Mouse (Mus musculus) left cerebral cortex, postnatal 36 days (tissue): ENCODE data around the gene Capn2. TPM values are rescaled to one million over a fixed set of nuclear protein-coding genes. Genes with fewer than 3 reads are reported as not detected.
A peak's percentile ranks its signal among the peaks of the same experiment; 100 is the strongest.

Experiments
- DNase-seq, 2 experiments: peaks; one replicate each; pipeline ENCODE4 v3.0.0; 2021 to 2022; ENCODE audit warnings: low spot score in 2 of 2, mixed read lengths in 1 of 2
- intact Hi-C: fragments of 180-260 bp; cut with DNase I; formaldehyde crosslinking; loops from one replicate; pipeline ENCODE4 v1.15.1; 2025
- total RNA-seq, 2 experiments: library from RNA; stranded (reverse); gene quantifications; 2 replicates each; pipeline ENCODE4 v1.2.3; 2021

Gene Capn2
- total RNA-seq, 2 experiments from 2014 or later, result 59.1 to 63.6 TPM

DNA sequence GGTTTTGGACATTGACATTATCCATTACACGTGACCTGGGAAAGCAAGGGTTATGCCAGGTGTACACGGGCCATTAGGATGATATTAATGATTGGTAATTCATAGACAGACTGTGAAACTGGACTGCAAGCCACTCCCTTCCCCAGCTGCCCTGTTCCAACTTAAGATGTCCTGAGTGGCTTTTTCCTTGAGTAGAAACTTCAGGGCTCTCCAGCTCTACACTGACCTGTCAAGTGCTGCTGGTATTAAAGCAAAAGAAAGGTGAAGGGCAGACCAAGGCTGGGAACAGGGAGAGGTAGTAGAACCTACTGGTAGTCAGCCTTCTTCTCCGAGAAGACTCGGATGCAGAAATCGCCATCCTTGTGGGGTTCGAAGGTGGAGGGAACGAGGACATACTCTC is 36.3 kb downstream of the Capn2 start:
- DNase-seq, result no peak
- intact Hi-C loops, result no loop called here

DNA sequence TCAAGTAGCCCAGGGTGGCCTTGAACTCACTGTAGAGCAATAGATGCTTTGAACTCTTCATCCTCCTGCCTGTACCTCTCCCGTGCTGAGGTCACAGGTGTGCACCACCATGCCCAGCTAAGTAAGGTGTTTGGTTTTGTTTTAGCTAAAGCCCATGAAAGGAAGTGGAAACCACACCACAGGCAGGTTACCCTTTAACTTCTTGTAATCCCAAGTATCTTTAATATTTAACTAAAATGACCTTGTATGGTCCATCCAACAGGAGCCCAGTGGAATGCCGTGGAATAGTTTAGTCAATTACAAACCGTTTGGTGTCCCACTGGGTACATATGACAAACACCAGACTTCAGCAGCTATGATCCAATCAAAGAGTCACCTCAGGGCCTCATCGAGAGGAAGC is 38.5 kb downstream of the Capn2 start:
- intact Hi-C loops, result no loop called here
- DNase-seq, result no peak

DNA sequence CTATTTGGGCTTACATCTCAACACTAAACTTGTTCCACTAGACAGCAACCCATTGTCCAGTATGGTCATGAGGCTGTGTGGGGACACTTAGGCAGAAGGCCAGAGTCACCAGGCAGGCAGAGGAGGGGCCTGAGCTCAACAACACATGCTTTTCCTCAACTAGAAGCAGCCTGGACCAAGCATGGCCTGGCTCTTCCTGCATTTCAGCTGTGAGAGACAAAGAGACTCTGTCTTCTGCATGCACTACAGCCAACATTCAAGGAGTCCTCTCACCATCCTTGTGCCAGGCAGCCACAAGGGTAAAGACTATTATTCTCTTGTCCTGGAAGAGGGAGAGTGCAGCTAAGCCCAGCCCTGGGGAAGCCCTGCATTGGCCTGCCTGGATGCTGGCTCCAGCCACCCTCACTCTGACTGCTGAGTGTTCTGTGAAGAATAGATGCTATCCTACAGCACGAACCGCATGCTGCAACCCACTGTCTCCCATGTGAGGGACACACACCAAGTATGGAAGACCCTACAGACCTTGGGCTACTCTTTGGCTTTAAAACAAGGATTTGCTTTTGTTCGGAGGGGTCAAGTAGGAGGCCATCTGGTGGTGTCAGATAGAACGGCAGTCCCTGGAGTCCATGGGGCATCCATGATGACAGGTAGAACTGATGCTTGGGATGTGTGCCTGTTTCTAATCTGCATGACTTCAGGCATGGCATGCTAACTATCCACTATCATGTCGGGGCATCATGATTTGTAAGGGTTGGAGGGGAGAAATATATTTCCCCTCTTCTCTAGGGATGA is 42.2 kb downstream of the Capn2 start:
- DNase-seq, result no peak
- intact Hi-C loops, result no loop called here

DNA sequence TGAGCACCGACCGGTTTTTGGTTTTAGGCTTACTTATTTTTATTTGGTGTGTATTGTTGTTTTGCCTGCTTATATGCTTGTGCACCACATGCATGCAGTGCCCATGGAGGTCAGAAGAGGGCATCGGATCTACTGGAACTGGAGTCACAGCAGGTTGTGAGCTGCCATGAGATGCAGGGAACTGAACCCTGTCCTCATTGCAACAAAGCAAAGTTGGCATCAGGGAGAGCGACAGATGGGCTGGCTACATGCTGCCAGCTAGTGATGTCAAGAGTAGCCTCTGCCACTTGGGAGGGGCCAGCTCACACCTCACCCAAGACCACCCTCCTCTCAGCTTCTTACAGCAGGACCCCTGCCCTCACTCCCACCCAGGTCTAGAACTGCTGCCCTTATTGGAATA is 51.4 kb downstream of the Capn2 start:
- intact Hi-C loops, result no loop called here
- DNase-seq, result no peak

DNA sequence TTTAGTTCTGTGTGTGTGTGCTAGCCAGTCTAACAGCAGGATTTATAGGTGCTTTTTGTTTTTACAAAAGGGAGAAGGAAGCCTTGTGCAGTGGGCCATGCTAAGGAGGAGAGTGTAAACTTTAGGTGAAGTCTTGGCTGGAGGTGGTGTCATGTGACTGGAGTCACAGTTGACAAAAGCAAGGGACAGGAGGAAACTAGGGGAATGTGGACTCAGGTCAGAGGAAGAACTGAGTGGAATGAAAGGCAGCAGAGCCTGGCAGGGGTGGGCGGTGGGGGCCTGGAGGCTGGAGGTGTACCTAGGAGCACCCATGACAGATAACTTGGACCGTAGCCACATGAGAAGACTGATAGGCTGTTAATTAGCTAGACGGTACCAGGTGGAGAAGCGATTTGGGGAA is 52.1 kb downstream of the Capn2 start:
- intact Hi-C loops, result no loop called here
- no peak for DNase-seq

DNA sequence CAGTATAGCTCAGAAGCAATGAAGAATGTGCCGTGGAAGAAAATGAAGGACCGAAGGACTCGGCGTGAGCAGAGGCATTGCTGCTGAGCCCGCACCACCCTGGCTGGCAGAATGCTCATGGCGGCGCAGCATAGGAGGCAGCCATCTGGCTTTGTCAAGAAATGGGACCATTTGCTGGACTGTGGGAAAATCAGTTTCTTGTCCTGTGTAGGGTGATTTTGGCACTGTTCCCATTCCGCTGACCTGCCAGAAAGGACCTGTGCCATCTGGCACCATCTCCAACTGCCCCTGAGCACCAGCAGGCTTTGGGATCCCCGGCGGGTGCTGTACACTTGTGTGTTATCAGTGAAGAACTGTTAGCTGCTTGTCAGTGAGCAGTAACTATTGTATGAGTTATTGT is 55.6 kb downstream of the Capn2 start:
- DNase-seq, result no peak
- intact Hi-C loops, result loop anchor here (5.0 kb wide), 1 partner anchor 55 kb away; the partner anchor contains the start of gene Trp53bp2

DNA sequence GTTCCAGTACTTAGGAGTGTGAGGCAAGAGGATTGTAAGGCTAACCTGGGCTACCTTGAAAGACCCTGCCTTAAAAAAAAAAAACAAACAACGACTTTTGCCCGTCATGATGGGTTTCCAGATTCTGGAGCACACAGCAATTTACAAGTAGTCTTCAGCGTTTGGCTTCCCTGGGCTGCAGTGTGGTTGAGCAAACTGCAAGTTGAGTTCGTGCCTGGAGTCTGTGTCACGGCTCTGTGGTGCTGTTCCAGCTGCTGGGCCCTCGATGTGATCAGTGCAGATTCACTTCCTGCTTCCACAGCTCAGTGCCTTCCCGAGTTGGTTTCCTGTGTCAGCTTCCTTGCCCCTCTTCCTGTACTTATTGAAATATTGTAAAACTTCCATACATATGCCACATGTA is 56.1 kb downstream of the Capn2 start:
- intact Hi-C loops, result loop anchor here (5.0 kb wide), 1 partner anchor 54 kb away; the partner anchor contains the start of gene Trp53bp2
- no peak for DNase-seq

DNA sequence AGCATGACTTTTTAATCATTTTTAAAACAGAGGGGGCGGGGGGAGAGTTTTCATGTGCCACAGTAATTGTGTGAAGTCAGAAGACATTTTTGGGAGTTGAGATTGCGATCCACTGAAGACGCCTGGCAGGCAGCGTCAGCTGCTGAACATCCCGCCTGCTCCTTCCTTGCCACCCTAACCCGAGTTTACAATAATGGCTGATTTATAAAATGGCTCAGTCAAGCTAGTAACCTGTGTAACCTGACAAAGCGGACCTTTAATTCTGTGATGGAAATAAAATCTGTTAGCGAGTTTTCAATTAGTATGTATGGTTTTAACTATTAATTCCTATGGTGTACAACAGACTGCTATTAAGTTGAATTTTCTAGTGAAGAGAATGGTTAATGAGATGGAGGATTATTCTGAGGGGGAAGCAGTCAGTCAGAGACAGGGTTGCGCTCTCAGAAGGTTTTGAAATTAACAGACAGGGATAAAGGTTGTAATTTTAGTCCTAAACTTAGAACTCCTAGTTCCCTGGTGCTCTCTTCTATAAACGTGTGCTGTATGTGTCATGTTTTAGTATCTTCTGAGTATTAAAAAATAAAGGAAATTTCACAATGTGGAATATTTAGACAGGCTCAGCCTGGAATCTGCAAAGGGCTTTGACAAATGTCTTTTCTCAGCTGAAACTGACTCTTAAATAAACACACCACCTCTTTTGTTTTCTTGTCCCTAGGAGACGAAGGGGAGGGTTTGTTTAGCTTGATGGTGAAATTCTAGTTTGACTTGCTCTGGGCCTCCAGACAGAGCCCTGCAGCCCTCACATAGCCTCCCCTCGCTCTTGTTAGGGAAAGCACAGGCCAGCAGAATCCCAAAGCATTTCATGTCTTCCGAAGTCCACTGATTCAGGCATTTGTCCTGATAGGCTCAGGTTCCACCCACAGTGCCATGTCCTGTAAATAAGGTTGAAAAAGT is 56.8 kb downstream of the Capn2 start:
- no peak for DNase-seq
- intact Hi-C loops, result loop anchor here (5.0 kb wide), 1 partner anchor 53 kb away; the partner anchor contains the start of gene Trp53bp2

DNA sequence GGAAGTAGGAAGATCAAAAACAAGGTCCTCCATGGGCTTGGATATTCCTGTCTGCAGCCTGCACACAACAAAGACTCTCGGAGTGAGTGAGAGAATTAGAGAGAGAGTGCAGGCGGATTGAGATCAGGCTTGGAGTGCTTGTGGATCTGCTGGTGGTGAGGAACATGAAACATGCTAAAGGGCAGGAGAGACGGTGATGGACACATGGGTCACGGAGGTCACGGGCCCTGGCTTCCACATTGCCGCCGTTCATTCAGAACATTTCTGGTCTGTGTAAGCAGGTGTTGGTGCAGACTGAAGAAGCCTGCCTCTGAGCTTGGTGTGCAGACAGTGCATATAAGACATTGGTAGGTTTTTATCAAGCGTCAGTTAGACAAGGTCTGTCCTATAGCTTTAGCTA is 58.0 kb downstream of the Capn2 start:
- no peak for DNase-seq

DNA sequence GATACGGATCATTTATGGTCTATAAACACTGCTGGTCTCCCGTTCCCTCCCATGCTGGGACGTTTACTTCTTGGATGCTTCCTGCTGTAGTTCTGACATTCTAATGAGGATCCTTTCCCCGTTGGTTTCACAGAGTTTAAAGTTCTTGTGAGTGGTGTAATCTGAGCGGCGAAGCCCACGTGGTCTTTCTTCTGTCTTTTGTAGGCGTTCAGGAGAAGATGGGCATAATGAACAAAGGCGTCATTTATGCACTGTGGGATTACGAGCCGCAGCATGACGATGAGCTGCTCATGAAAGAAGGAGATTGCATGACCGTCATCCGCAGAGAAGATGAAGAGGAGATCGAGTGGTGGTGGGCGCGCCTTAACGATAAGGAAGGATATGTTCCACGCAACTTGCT is 58.9 kb downstream of the Capn2 start:
- intact Hi-C loops, result no loop called here

More for the DNA sequence above, 58.0 kb downstream of the Capn2 start:
- intact Hi-C loops, result no loop called here

DNA sequence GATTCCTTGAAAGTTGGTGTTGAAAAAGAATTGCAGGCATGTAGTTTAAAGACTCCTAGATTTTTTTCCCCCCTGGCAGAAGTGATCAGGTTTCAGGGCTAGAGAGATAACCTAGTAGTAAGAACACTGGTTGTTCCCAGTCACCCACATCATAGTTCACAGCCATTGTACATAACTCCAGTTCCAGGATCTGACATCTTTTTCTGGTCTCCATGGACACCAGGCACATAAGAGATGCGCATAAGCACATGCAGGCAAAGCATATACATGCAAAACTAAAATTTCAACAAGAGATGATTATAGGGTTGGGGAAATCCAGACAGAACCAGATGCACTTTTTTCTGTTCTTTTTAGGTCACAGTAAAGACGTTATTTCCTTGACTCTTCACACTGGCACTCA is 62.3 kb downstream of the Capn2 start:
- DNase-seq, result no peak
- intact Hi-C loops, result no loop called here

More for the DNA sequence above, 58.9 kb downstream of the Capn2 start:
- DNase-seq, result no peak

DNA sequence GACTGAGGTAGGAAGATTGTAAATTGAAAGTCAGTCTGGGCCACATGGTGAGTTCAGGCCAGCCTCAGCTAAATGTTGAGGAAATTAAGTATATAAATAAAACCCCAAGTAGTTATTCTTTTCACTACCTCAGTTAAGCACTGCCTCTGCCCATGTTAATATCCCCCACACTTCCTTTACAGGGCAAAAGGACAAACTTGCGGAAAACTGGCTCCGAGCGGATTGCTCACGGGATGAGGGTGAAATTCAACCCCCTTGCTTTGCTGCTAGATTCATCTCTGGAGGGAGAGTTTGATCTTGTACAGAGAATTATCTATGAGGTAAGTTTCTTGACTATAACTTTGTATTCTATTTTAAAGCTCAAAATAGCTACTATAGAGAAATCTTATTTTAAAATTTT is 64.9 kb downstream of the Capn2 start:
- intact Hi-C loops, result no loop called here
- DNase-seq, result no peak

DNA sequence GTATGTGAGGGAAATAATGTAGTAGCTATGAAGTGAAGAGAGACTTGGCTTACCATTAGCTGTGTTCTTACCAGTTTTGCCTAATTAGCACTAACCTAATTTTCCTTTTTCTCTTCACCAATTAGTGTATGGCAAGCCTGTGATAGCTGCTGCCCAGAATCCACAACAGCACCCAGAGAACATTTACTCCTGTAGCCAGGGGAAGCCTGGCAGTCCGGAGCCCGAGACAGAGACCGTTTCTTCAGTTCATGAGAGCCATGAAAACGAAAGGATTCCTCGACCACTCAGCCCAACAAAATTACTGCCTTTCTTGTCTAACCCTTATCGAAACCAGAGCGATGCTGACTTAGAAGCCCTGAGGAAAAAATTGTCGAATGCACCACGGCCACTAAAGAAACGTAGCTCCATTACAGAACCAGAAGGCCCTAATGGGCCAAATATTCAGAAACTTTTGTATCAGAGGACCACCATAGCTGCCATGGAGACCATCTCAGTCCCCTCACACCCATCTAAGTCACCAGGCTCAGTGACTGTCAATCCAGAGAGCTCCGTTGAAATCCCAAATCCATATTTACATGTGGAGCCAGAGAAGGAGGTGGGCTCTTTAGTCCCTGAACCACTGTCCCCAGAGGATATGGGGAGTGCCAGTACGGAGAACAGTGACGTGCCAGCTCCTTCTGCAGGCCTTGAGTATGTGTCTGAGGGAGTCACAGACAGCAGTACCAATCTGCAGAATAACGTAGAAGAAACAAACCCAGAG is 69.0 kb downstream of the Capn2 start:
- no peak for DNase-seq
- intact Hi-C loops, result no loop called here

DNA sequence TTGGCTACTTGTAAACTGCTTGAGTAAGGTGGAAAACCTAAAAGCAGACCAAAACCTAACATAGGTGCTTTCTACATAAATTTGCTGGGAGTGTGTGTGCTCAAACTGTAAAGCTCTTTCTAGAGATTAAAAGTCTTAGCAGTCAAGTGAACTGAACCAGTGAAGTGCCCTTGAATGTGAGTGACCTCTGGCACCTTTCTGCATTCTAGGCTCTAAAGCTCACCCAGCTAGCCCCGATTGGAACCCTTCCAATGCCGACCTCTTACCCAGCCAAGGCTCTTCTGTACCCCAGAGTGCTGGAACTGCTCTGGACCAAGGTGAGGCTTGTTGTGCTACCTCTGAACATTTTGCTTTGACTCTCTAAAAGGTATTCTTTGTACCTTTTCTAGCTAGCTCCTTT is 73.3 kb downstream of the Capn2 start:
- intact Hi-C loops, result no loop called here
- DNase-seq, result no peak

DNA sequence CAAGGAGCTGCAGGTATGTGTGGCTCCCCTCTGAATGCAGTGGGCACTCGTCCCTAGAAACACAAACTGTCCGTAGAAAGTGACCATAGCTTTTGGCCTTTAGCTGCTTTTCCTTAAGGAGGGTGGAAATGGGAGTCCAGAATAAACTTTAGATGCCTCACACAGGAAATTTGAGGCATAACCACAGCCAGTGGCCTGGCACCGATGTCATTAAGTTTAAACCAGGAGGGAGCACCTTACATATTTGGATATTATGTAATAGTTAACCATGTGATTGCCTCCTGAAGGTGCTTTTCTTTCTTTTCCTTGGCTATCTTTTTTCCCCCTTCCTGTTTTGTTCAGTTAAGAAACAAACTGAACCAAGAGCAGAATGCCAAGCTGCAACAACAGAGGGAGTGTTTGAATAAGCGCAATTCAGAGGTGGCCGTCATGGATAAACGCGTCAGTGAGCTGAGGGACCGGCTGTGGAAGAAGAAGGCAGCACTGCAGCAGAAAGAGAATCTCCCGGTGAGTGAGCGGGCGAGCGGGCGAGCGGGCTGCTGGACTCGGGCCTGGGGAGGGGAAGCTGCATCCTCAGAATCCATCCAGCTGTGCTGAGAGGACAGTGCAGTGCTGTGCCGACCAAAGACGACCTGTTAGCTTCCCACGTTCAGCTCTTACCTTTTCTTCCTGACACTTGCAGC is 75.5 kb downstream of the Capn2 start:
- intact Hi-C loops, result no loop called here
- no peak for DNase-seq

DNA sequence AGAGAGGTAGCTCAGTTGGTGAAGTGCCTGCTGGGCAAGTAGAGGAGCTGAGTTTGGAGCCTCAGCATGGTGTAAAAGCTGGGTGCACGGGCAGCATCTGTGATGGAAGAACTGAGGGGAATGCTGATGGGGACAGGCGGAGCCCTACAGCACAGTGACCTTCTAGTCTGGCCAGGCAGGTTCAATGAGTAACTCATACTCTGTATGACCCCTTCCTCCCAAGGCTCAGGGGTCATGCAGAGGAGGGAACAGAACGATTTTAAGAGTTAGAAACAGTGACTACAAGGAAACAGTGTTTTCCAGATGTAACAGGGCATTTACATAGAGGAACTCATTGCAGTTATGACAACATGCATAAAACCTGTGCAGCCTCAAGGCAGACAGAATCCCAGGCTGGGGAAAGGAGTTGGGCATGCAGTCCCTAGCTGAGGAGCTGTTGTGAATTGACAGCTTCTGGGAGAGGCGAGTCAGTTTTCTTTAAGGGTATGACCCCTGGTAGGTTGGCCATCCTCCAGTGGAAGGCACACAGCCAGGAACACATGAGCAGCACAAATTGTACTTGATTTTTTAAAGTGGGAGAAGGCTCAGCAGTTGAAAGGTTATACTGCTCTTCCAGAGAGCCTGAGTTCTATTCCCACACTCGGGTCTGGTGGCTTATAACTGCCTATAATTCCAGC is 77.7 kb downstream of the Capn2 start:
- DNase-seq, result peak in 1 of 2 experiments; percentile 39
- intact Hi-C loops, result no loop called here

DNA sequence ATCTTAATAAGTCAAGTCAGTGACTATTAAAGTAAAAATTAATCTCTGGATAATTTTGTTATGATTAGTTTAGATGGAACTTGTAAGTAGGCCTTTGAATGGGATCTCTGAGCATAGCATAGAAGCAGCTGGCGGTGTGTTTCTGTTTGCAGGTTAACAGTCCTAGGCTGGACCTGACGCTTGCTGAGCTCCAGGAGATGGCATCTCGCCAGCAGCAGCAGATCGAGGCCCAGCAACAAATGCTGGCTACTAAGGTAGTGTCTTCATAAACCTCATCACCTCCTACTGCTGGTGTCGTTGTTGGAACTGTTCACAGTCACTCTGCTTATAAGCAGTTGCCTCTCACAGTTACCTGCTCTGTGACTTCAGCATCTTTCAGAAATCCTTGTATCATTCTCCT is 80.7 kb downstream of the Capn2 start:
- intact Hi-C loops, result no loop called here

DNA sequence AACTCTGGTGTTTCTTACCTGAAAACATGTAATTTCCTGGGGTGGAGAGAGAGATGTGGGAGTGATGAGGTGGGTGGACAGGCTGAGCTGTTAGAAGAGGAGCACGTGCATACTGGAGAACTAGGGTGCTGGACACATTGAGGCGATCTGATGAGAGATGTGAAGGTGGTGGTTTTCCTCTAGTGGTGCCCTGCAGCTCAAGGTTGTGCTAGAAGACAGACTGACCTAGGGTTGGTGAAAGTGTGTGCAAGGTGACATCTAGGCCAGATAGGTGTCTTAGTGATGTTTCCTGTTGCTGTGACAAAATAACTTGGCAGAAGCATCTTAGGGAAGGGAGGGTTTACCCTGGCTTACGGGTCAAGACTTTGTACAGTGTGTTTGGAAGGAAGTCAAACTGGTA is 85.3 kb downstream of the Capn2 start:
- DNase-seq, result no peak
- intact Hi-C loops, result no loop called here

More for the DNA sequence above, 80.7 kb downstream of the Capn2 start:
- DNase-seq, result no peak

DNA sequence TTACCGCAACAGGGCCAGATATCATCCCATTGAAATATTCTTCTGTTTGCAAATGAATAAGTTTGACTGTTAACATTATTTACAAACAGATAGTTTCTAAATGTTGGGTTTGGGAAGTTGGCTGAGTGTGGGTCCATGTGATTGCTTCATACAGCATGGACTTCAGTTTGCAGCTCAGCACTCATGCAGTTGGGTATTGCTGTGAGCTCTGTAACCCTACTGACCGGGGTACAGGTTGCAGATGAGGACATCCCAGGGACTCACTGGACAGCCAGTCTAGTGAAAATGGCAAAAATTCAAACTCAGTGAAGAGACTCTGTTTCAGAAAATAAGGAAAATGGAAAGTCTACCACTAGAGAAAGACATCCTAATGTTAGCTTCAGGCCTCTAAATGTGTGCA is 86.7 kb downstream of the Capn2 start:
- intact Hi-C loops, result no loop called here
- no peak for DNase-seq
